Mouse (Mus musculus): ENCODE measurements around the gene Mospd3. TPM values are rescaled to one million over a fixed set of nuclear protein-coding genes. Genes with fewer than 3 reads are reported as not detected.
A peak's percentile ranks its signal among the peaks of the same experiment; 100 is the strongest.

The Mospd3 gene
- polyA plus RNA-seq, 1 experiment from 2014 or later: 28.4 TPM

DNA sequence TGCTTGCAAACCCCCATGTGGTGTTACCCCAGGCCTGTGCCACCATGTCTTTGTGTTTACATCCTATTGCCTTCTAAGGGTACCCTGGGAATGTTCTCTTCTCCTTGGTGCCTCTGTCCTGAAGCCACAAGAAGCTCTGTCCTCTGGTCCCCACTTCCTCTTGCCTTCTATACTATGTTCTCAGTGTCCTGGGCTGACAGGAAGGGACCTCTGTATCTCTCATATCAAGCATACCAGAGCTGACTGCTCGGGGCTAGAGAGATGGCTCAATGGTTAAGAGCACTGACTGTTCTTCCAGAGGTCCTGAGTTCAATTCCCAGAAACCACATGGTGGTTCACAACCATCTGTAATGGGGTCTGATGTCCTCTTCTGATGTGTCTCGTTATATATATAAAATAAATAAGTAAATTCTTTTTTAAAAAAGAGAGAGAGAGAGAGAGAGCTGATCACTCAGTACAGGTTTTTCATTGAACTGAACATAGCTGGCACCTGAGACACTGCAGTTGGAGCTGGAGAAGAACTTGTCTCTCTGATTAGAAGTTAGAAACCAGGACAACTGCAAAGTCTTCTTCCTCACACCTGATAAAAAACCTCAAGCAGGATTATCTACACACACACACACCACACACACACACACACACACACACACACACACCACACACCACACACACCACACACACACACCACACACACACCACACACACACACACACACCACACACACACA lies 2.6 kb downstream of the Mospd3 start:
- H3K4me3 ChIP-seq: no peak overlapping the region
- H3K4me1 ChIP-seq: peaks cover 23% of the 10 kb centered on the region
- no peaks in the 10 kb centered on the region for H3K27me3 ChIP-seq
- 79% methylated on average over 2 of the region's 2 CpGs for WGBS
- H3K27ac ChIP-seq: no peak overlapping the region
- no peak overlapping the region for H3K4me2 ChIP-seq (replicated peaks)
- H3K36me3 ChIP-seq: peaks cover 9% of the 10 kb centered on the region
- H3K9ac ChIP-seq: no peak overlapping the region
- ATAC-seq (ENCODE audit: insufficient number of reproducible peaks, insufficient read depth, low FRiP score, low TSS enrichment): no peak
- H3K9me3 ChIP-seq: no peaks in the 10 kb centered on the region

DNA sequence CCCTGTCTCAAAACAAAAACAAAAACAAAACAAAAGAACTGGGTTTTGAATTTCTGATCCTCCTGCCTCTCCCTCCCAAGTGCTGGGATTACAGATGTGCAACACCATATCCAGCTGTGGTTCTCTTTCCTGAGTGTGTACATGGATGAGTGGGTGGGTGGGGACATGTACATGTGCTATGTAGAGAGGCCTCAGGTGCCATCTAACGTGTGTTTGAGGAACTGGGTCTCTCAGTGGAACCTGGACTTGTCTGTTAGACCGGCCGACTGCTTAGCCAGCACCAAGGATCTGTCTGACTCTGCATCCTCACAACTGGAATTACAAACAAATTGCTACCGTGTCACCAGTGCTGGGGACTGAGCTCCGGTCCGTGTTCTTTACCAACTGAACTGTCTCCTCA lies 3.2 kb downstream of the Mospd3 start:
- Histone ChIP-seq H3K36me3 (peaks cover 9% of the 10 kb centered on the region), H3K4me2 (replicated peaks) (no peak overlapping the region), H3K4me1 (peaks cover 17% of the 10 kb centered on the region), H3K9ac (no peak overlapping the region), H3K27me3 (no peaks in the 10 kb centered on the region), H3K4me3 (no peak overlapping the region), H3K27ac (no peak overlapping the region), H3K9me3 (no peaks in the 10 kb centered on the region)
- no peak for ATAC-seq (ENCODE audit: insufficient number of reproducible peaks, insufficient read depth, low FRiP score, low TSS enrichment)
- 93% methylated on average over 6 of the region's 6 CpGs for WGBS

DNA sequence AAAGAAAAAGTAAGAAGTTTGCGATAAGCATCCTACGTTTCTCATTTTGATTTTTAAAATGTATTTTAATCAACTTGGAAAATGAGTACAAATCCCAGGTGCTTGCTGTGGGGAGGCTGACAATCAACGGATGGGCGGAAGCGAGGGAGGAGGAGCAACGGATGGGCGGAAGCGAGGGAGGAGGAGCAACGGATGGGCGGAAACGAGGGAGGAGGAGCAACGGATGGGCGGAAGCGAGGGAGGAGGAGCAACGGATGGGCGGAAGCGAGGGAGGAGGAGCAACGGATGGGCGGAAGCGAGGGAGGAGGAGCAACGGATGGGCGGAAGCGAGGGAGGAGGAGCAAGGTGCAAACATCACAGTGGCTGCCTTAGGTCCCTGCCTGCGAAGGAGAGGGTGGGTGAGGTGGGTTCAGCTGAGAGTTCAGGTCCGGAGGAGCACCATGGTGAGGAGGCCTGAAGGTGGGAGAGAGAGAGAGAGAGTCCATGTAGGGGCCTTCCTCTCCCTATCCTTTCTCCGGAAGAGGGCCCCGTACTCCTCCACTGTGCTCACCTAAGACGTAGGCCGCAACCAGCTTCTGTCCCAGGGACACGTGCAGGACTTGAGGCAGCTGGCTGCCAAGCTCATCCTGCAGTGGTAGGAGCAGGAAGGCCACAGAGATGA lies 4.1 kb downstream of the Mospd3 start:
- H3K4me3 ChIP-seq: no peak overlapping the region
- 24% methylated on average over 28 of the region's 30 CpGs for WGBS
- no peaks in the 10 kb centered on the region for H3K27me3 ChIP-seq
- H3K9me3 ChIP-seq: no peaks in the 10 kb centered on the region
- ATAC-seq (ENCODE audit: insufficient number of reproducible peaks, insufficient read depth, low FRiP score, low TSS enrichment): no peak
- H3K4me2 ChIP-seq (replicated peaks): peak overlapping the region; percentile 16; the same call in 1 of the 2 replicates
- H3K36me3 ChIP-seq: peaks cover 9% of the 10 kb centered on the region
- no peak overlapping the region for H3K27ac ChIP-seq
- peaks cover 12% of the 10 kb centered on the region for H3K4me1 ChIP-seq
- H3K9ac ChIP-seq: no peak overlapping the region

DNA sequence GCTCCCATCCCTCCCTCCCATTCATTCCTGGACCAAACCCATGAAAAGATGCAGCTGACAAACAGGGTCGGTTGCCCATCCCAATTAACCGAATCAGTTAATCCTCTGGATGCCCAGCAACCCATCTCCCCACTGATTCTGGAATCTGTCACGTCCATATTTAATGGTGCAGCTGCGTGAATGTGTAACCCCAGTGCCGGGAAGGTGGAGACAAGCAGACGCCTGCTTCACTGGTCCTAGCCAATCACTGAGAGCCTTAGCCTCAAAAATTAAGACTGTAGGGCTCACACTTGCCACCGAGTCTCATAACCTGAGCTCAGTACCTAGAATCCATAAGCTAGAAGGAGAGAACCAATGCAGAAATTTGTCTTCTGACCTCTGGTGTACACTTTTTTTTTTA lies 4.9 kb downstream of the Mospd3 start:
- ATAC-seq (ENCODE audit: insufficient number of reproducible peaks, insufficient read depth, low FRiP score, low TSS enrichment): no peak
- no peaks in the 10 kb centered on the region for H3K9me3 ChIP-seq
- 79% methylated on average over 7 of the region's 7 CpGs for WGBS

DNA sequence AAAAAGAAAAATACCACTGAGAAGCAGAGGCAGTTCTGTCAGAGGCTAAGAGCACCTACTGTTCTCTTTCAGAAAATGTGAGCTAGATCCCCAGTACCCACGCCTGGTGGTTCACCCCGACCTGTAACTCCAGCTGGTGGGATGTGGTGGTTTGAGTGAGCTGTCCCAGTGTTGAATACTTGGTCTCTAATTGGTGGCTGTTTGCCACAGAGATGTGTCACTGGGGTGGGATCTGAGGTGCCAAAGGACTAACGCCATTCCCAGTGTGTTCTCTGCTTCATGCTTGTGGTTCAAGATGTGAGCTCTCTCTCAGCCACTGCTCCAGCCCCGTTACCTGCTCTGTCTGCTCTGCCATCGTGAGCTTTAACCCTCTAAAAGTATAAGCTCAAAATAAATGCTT lies 10.4 kb downstream of the Mospd3 start:
- 71% methylated on average over 5 of the region's 5 CpGs for WGBS

More for the DNA sequence above, 4.9 kb downstream of the Mospd3 start:
- Histone ChIP-seq H3K36me3 (peaks cover 9% of the 10 kb centered on the region), H3K4me2 (replicated peaks) (no peak overlapping the region), H3K27me3 (no peaks in the 10 kb centered on the region), H3K9ac (no peak overlapping the region), H3K4me1 (peaks cover 12% of the 10 kb centered on the region), H3K4me3 (no peak overlapping the region), H3K27ac (no peak overlapping the region)

DNA sequence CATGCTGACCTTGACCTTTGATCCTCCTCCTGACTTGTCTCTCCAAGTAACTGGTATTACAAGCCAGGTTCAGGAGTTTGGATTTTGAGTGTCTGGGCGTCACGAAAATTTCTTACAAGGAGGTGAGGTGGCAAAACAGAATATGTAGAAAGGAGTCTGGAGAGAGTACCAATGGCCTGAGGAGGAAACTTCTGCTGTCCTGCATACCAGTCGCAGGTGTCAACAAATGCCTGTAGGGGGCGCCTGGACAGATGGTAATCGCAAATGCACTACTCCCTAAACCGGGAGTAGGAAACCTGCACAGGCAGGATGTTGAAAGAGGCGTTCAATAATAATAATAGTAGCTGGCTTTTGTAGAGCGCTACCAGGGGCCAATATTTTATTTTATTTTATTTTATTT lies 15.9 kb downstream of the Mospd3 start:
- no peak overlapping the region for H3K9ac ChIP-seq
- 28% methylated on average over 8 of the region's 8 CpGs for WGBS

More for the DNA sequence above, 10.4 kb downstream of the Mospd3 start:
- Histone ChIP-seq H3K4me2 (replicated peaks) (no peak overlapping the region), H3K27ac (no peak overlapping the region), H3K4me1 (no peaks in the 10 kb centered on the region; the same call in 1 of the 2 replicates), H3K4me3 (no peak overlapping the region), H3K27me3 (no peaks in the 10 kb centered on the region), H3K36me3 (no peaks in the 10 kb centered on the region), H3K9me3 (no peaks in the 10 kb centered on the region), H3K9ac (no peak overlapping the region)
- no peak for ATAC-seq (ENCODE audit: insufficient number of reproducible peaks, insufficient read depth, low FRiP score, low TSS enrichment)

DNA sequence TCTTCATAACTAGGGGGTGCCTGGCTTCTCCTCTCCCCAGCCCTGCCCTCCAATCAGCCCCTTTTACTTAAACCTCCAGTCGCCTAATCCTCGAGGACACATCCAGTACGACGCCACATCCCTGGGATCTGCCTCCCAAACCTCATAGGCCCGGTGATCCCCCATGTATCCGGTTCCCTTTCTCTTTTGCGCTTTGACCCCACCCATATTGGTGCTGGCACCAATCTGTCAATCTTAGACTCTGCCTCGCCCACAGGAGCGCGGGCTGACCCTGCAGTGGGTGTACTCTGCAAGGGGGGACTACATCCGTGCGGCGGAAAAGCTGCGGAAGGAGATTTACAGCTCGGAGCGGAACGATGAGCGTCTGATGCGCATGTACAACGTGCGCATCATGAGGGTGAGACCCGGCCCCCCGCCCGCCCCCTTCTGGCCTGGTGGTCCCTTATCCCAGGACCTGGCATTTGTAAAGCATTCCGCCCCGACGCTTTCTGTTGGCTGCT lies 17.1 kb downstream of the Mospd3 start:
- Histone ChIP-seq H3K27ac (0 out of 2 replicates have a peak overlapping the region, but pooled peaks have one; percentile 31), H3K4me2 (replicated peaks) (peak overlapping the region; percentile 61), H3K4me3 (peak overlapping the region; percentile 38), H3K9me3 (no peaks in the 10 kb centered on the region), H3K27me3 (peaks cover 12% of the 10 kb centered on the region), H3K4me1 (peaks cover 10% of the 10 kb centered on the region; the same call in 1 of the 2 replicates), H3K36me3 (no peaks in the 10 kb centered on the region), H3K9ac (peak overlapping the region; percentile 49)
- ATAC-seq (ENCODE audit: insufficient number of reproducible peaks, insufficient read depth, low FRiP score, low TSS enrichment): peak; percentile 60
- WGBS: 6% methylated on average over 27 of the region's 27 CpGs

More for the DNA sequence above, 15.9 kb downstream of the Mospd3 start:
- Histone ChIP-seq H3K4me1 (peaks cover 10% of the 10 kb centered on the region; the same call in 1 of the 2 replicates), H3K27me3 (peaks cover 12% of the 10 kb centered on the region), H3K4me2 (replicated peaks) (no peak overlapping the region), H3K9me3 (no peaks in the 10 kb centered on the region), H3K4me3 (no peak overlapping the region), H3K27ac (no peak overlapping the region), H3K36me3 (no peaks in the 10 kb centered on the region)
- no peak for ATAC-seq (ENCODE audit: insufficient number of reproducible peaks, insufficient read depth, low FRiP score, low TSS enrichment)

DNA sequence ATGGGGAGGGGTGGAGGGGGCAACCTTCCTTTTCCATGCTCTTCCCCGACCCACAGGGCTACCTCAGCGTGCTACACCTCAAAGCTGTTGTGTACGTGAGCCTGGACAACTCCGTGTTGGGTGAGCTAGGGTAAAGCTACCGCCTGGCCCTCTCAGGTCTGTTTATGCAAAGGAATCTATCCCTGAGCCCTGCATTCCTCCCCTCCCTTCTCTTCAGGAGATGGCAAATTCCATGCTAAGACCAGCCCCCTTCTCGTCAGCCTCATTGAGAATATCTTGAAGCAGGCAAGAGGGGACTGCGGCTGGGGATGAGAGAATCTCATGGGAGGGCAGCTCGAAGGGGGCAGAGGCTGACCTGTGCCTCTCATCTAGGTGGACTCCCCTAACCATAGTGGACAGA lies 18.2 kb downstream of the Mospd3 start:
- 22% methylated on average over 8 of the region's 8 CpGs for WGBS
- Histone ChIP-seq H3K4me3 (no peak overlapping the region), H3K36me3 (no peaks in the 10 kb centered on the region), H3K9me3 (no peaks in the 10 kb centered on the region), H3K4me2 (replicated peaks) (peak overlapping the region; percentile 61; the same call in 1 of the 2 replicates), H3K4me1 (peaks cover 10% of the 10 kb centered on the region; the same call in 1 of the 2 replicates), H3K27me3 (peaks cover 12% of the 10 kb centered on the region), H3K9ac (no peak overlapping the region), H3K27ac (no peak overlapping the region)
- no peak for ATAC-seq (ENCODE audit: insufficient number of reproducible peaks, insufficient read depth, low FRiP score, low TSS enrichment)

DNA sequence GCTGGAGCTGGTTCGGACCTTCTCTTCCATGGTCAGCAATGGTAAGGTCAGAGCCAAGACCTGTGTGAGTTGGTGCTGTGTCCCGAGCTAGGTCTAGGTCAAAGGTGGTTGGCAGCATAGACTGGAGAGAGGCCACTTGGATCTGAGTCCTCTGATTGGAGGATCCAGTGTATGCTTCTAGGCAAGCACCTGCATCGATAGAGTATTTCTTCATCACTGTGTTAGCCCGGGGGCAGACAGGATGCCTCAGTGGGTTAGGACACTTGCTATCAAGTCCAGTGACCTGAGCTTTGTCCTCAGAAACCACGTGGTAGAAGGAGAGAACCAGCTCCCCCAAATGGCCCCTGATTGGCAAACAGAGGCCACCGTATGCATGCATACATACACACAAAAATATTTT lies 20.6 kb downstream of the Mospd3 start:
- H3K36me3 ChIP-seq: no peaks in the 10 kb centered on the region
- no peak overlapping the region for H3K4me3 ChIP-seq
- no peak overlapping the region for H3K9ac ChIP-seq
- H3K4me1 ChIP-seq: peaks cover 10% of the 10 kb centered on the region; the same call in 1 of the 2 replicates
- H3K4me2 ChIP-seq (replicated peaks): no peak overlapping the region
- ATAC-seq (ENCODE audit: insufficient number of reproducible peaks, insufficient read depth, low FRiP score, low TSS enrichment): no peak
- WGBS: 82% methylated on average over 6 of the region's 6 CpGs
- H3K27me3 ChIP-seq: peaks cover 12% of the 10 kb centered on the region
- no peaks in the 10 kb centered on the region for H3K9me3 ChIP-seq
- H3K27ac ChIP-seq: no peak overlapping the region

DNA sequence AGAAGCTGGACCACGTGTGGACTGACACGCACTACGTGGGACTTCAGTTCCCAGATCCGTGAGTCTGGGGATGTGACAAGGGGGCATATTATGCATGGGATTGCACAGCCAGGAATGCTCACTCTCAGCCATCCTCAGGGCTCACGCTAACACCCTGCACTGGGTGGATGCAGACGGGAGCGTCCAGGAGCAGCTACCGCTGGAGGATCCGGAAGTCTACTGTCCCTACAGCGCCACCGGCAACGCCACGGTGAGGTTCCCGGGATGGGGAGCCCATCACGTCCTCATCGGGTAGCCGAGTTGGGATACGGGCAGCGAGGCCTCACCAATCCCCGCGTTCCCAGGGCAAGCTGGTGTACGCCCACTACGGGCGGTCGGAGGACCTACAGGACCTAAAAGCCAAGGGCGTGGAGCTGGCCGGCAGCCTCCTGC lies 26.4 kb downstream of the Mospd3 start:
- 0 out of 2 replicates have a peak overlapping the region, but pooled peaks have one; percentile 20 for H3K9ac ChIP-seq
- no peaks in the 10 kb centered on the region for H3K36me3 ChIP-seq
- ATAC-seq (ENCODE audit: insufficient number of reproducible peaks, insufficient read depth, low FRiP score, low TSS enrichment): no peak
- H3K4me1 ChIP-seq: no peaks in the 10 kb centered on the region
- peaks cover 11% of the 10 kb centered on the region; the same call in 1 of the 2 replicates for H3K27me3 ChIP-seq
- WGBS: 6% methylated on average over 27 of the region's 27 CpGs
- H3K4me2 ChIP-seq (replicated peaks): peak overlapping the region; percentile 46
- no peaks in the 10 kb centered on the region for H3K9me3 ChIP-seq
- 0 out of 2 replicates have a peak overlapping the region, but pooled peaks have one; percentile 16 for H3K4me3 ChIP-seq
- H3K27ac ChIP-seq: no peak overlapping the region

DNA sequence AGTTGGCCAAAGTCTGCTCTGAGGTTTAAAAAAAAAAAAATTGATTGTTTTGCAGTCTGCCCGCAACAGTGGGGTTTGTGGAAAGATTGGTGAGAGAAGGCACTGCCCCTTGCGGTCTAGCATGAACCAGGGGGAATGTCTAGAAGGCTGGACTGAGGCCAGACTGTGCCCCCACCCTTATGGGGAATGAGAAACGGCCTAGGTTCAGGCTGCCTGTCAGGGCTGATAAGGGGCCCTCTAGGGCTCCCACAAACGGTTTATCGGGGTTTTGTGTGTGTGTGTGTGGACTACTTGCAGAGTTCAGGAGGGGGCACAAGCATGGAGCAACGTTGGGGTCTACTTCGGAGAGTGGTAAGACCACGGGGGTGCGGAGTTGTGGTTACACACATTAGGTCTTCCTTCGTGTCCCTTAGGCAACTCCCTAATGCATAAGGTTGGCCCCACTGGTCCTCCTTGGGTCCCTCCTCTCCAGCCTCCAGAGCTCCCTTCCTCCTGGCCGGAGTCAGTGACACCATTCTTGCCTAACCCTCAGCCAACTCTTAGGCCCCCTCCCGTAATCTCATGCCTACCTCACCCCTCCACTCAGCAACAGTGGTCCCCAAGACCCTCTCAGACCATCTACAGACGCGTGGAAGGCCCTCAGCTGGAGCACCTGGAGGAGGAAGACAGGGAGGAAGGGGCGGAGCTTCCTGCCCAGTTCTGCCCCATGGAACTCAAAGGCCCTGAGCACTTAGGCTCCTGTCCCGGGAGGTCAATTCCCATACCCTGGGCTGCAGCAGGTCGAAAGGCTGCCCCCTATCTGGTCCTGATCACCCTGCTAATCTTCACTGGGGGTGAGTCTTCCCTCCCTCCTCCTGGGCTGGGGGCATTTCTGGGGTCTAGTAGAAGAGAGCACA lies 29.9 kb downstream of the Mospd3 start:
- Histone ChIP-seq H3K36me3 (no peaks in the 10 kb centered on the region), H3K27ac (no peak overlapping the region), H3K4me3 (no peak overlapping the region)

More for the DNA sequence above, 29.9 kb downstream of the Mospd3 start:
- peaks cover 11% of the 10 kb centered on the region; the same call in 1 of the 2 replicates for H3K27me3 ChIP-seq
- no peak overlapping the region for H3K9ac ChIP-seq
- H3K4me2 ChIP-seq (replicated peaks): no peak overlapping the region
- H3K9me3 ChIP-seq: no peaks in the 10 kb centered on the region
- ATAC-seq (ENCODE audit: insufficient number of reproducible peaks, insufficient read depth, low FRiP score, low TSS enrichment): no peak
- 78% methylated on average over 17 of the region's 17 CpGs for WGBS
- no peaks in the 10 kb centered on the region for H3K4me1 ChIP-seq
